Mouse (Mus musculus) urinary bladder, postnatal 4 days (tissue): ENCODE results near the gene Tmco5b.

Experiments
- DNase-seq, 2 experiments: peaks; one replicate each; pipeline ENCODE4 v3.0.0; 2021 to 2022; ENCODE audit warnings: low spot score in 2 of 2

Gene Tmco5b

GRCm38 (mm10) chr2:113285432-113285831, at the start of gene Tmco5b:
Gene Tmco5b (plus strand): TSS chr2:113285732.
- no peak for DNase-seq

- no peak for DNase-seq
Observed at GRCm38 (mm10) chr2:113236993-113237392, 48.5 kb upstream of the Tmco5b start.

- no peak for DNase-seq
Observed at GRCm38 (mm10) chr2:113238871-113239270, 46.7 kb upstream of the Tmco5b start.

GRCm38 (mm10) chr2:113302349-113303239, 17.1 kb downstream of the Tmco5b start:
- DNase-seq = no peak

GRCm38 (mm10) chr2:113303240-113303538, 17.7 kb downstream of the Tmco5b start:
- no peak for DNase-seq

GRCm38 (mm10) chr2:113305339-113305738, 19.8 kb downstream of the Tmco5b start:
- DNase-seq = peak in 1 of 2 experiments; percentile 76

- DNase-seq = no peak
Observed at GRCm38 (mm10) chr2:113311211-113311610, 25.7 kb downstream of the Tmco5b start.

GRCm38 (mm10) chr2:113323016-113323415, 37.5 kb downstream of the Tmco5b start:
- DNase-seq = no peak

GRCm38 (mm10) chr2:113333799-113334541, 48.4 kb downstream of the Tmco5b start:
- no peak for DNase-seq

GRCm38 (mm10) chr2:113335561-113336294, 50.2 kb downstream of the Tmco5b start:
- no peak for DNase-seq

- DNase-seq = no peak
Observed at GRCm38 (mm10) chr2:113344536-113344935, 59.0 kb downstream of the Tmco5b start.
